Mouse (Mus musculus) cortical plate, adult 2 months (tissue): Measurements from ENCODE around the gene Sgsm3.

ENCODE experiments used
- CTCF ChIP-seq: fragments of 200-500 bp; IDR thresholded peaks from 2 replicates; pipeline ENCODE4 v1.5.1; 2011; ENCODE audit warnings: mild to moderate bottlenecking, control low read depth, low read length; ENCODE audit not compliant: insufficient read depth; ENCODE audit errors: extremely low read depth
- POLR2A ChIP-seq: fragments of 200-500 bp; IDR thresholded peaks from 2 replicates; pipeline ENCODE4 v1.6.1; 2011; ENCODE audit warnings: mild to moderate bottlenecking, low read length, control low read depth; ENCODE audit not compliant: insufficient read depth; ENCODE audit errors: extremely low read depth

GRCm38 (mm10) chr15:80950055-80950454, 27.5 kb upstream of the Sgsm3 start:
- TF ChIP-seq CTCF (no peak), POLR2A (no peak)
